Mouse (Mus musculus) kidney, embryonic 14.5 days (tissue): ENCODE results near the gene Ceacam1. TPM values are rescaled to one million over a fixed set of nuclear protein-coding genes. Genes with fewer than 3 reads are reported as not detected.

Experiments used
- ATAC-seq: fragments of 200-750 bp; cut with Nextera tagmentation; 2 replicates; pipeline ENCODE4 v1.8.0; 2017; ENCODE audit warnings: moderate number of reproducible peaks, mild to moderate bottlenecking, moderate TSS enrichment, moderate library complexity; ENCODE audit not compliant: low FRiP score, low TSS enrichment
- H3K27ac ChIP-seq: fragments of 300-500 bp; sonication (generic); 2 replicates; pipeline ENCODE4 v1.5.1; 2014; ENCODE audit warnings: low read depth, mild to moderate bottlenecking, low read length, moderate library complexity, mixed read lengths
- H3K27me3 ChIP-seq: fragments of 300-500 bp; sonication (generic); 2 replicates; pipeline ENCODE4 v1.6.1; 2014; ENCODE audit warnings: mild to moderate bottlenecking, low read length; ENCODE audit not compliant: control insufficient read depth, insufficient read depth
- H3K36me3 ChIP-seq: fragments of 300-500 bp; sonication (generic); 2 replicates; pipeline ENCODE4 v1.6.1; 2014; ENCODE audit warnings: low read length, mixed read lengths; ENCODE audit not compliant: control insufficient read depth, insufficient read depth
- H3K4me1 ChIP-seq: fragments of 300-500 bp; sonication (generic); 2 replicates; pipeline ENCODE4 v1.6.1; 2014; ENCODE audit warnings: low read length, mixed read lengths; ENCODE audit not compliant: control insufficient read depth, insufficient read depth
- H3K4me2 ChIP-seq: fragments of 300-500 bp; sonication (generic); replicated peaks from 2 replicates; pipeline ENCODE4 v1.6.1; 2014; ENCODE audit warnings: low read depth, mild to moderate bottlenecking, low read length
- H3K4me3 ChIP-seq: fragments of 300-500 bp; sonication (generic); 2 replicates; pipeline ENCODE4 v1.5.1; 2014; ENCODE audit warnings: mild to moderate bottlenecking, low read length
- H3K9ac ChIP-seq: fragments of 300-500 bp; sonication (generic); 2 replicates; pipeline ENCODE4 v1.6.1; 2014; ENCODE audit warnings: low read depth, mild to moderate bottlenecking, low read length, moderate library complexity
- H3K9me3 ChIP-seq: fragments of 300-500 bp; sonication (generic); 2 replicates; pipeline ENCODE4 v1.6.1; 2016; ENCODE audit warnings: low read length; ENCODE audit not compliant: control insufficient read depth
- WGBS: fragments of 180-500 bp; shearing (Covaris S2); extraction: QIAGEN DNeasy Blood & Tissue Kit; methylation state at CpG from one replicate; pipeline ENCODE4 v1.1.7; 2014; 5-methylcytosine and 5-hydroxymethylcytosine counted together
- polyA plus RNA-seq: library from polyadenylated mRNA; unstranded; fragments of >200 nt; fragmentation: Nextera tagmentation; extraction: Ambion mirVana; gene quantifications from 2 replicates; pipeline ENCODE4 v1.2.1, GENCODE M21; 2014

Gene Ceacam1
- polyA plus RNA-seq, 1 experiment from 2014 or later = 5.7 TPM

DNA sequence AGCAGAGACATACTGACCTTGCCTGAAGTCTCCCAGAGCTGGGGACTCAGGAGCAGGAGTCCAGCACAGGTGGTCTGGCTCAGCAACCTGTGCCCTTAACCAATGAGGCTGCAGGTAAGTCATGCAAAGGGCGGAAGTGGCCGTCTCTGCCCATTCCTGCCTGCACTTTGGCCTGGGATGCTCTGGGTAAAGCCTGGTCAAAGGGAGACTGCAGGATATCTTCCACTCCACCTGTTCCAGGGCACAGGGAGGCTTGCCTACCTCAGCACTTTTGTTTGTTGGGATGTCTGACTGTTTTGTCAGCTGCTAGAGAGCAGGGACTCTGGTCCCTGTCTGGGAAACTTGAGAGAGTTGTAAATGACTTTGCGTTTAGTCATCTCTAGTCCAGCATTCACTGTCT, 25.3 kb downstream of the Ceacam1 start:
- Histone ChIP-seq H3K36me3 (no peaks in the 10 kb centered on the region), H3K9me3 (no peaks in the 10 kb centered on the region), H3K27ac (no peak overlapping the region), H3K27me3 (no peaks in the 10 kb centered on the region), H3K4me2 (no peak overlapping the region), H3K4me1 (no peaks in the 10 kb centered on the region; the same call in 1 of the 2 replicates), H3K9ac (no peak overlapping the region), H3K4me3 (no peak overlapping the region)
- no peak for ATAC-seq
- 49% methylated on average over 3 of the region's 3 CpGs for WGBS

DNA sequence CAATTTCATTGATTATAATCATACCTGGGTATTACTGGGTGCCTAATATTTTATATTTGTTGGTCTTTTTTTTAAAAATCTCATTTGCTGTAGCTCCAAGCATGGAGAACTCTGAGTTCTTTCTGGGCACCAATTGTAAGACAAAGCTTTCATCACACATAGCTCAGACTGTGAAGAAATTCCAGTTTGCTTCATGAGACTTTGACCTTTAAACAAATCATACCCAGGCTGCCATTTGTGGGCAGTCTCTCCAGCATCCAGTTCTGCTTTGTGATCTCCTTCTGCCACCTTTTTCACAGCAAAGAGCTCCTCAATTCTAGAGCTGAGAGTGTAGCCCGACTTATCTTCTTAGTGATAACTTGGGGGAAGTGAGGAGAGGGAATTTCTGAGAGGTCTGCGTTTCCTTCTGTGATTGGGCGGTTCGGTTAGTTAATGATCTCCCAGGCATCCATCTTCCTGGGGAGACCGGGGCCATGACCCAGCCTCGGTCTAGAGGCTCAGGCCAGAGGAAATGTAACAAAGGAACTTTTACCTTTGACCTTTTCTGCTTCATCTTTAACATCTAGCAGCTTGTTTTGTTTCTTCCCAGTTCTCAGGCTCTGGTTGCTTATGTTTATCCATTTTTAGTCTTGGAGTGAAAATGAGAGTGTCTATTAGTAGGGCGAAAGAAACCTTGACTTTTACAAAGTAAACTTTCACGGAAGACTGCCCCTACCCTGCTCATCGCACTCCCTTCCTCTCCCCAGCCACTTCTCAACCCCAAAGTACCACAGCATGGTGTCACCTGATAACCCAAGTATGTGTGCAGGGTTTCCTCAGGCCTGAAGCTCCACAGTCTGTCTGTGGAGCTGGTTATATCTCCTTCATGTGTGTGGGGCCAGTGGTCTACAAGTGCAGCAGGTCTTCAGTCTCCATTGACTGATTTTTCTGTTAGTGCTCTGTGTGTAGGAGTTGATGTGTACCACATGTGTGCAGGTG, 27.2 kb downstream of the Ceacam1 start:
- Histone ChIP-seq H3K4me2 (no peak overlapping the region), H3K9ac (no peak overlapping the region), H3K27ac (peak overlapping the region; percentile 18; the same call in 1 of the 2 replicates), H3K27me3 (no peaks in the 10 kb centered on the region), H3K4me1 (no peaks in the 10 kb centered on the region; the same call in 1 of the 2 replicates), H3K9me3 (no peaks in the 10 kb centered on the region), H3K4me3 (no peak overlapping the region), H3K36me3 (no peaks in the 10 kb centered on the region)
- peak; percentile 62; the same call in 1 of the 2 replicates for ATAC-seq
- 21% methylated on average over 9 of the region's 9 CpGs for WGBS

DNA sequence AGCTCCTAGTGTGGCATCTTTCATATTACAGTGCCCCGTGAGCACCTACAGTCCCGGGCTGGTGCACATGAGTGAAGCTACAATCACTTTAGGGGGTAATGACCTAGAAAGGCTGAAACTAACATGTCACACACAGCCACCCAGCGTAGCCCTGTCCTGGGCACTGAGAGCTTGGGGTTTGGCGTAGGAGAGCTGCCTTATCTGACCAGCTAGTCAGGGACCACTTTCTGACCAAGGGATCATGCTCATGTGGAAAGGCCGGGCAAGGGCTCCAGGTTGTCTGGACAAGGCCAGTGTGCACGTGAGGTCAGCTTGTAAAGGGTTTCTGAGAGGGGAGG, 36.6 kb downstream of the Ceacam1 start:
- H3K4me3 ChIP-seq = no peak overlapping the region
- peak; percentile 84 for ATAC-seq
- H3K27ac ChIP-seq = no peak overlapping the region

DNA sequence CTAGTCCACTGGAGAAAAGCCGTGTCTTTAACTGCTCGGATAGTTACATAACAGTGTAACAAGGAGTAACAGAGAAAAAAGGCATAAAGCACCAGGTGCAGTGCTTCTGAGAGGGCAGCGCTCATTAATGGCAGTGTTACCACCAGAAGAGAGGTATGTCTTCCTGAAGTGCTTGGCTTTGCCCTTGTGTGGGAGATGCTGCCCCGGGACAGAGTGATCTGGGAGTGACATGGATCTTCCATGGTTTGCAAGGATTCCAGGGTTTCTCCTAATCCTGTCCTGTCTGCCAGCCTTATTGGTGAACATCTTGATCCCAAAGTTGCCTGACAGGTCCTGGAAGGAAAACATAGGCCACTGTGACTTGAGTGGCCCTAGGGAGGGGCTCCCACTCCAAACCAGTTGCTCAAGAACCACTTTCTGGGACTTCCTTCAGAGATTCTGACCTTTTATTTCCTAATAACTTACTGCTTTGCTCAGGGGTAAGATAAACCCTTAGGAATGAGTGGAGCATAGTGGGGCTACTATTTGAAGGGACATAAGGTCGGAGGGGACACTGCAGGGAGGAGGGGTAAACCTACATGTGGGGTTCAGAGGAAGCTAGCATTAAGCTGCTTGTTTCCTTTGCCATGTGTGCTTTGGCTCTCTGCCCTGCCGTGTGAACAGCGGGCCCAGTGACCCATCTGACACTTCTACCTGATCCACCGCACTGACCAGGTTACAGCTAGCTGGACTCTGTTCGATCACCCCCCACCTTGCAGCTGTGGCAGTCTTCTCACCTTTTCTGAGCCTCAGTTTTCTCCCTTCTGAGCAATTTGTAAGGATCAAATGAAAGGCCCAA, 37.2 kb downstream of the Ceacam1 start:
- Histone ChIP-seq H3K27me3 (no peaks in the 10 kb centered on the region), H3K4me1 (peaks cover 10% of the 10 kb centered on the region; the same call in 1 of the 2 replicates), H3K36me3 (no peaks in the 10 kb centered on the region), H3K9ac (no peak overlapping the region), H3K27ac (no peak overlapping the region), H3K4me2 (no peak overlapping the region), H3K9me3 (no peaks in the 10 kb centered on the region), H3K4me3 (no peak overlapping the region)
- WGBS = 50% methylated on average over 9 of the region's 9 CpGs
- ATAC-seq = peak; percentile 30; the same call in 1 of the 2 replicates

More for the DNA sequence above, 36.6 kb downstream of the Ceacam1 start:
- Histone ChIP-seq H3K4me1 (peaks cover 10% of the 10 kb centered on the region; the same call in 1 of the 2 replicates), H3K9me3 (no peaks in the 10 kb centered on the region), H3K36me3 (no peaks in the 10 kb centered on the region), H3K9ac (no peak overlapping the region), H3K27me3 (no peaks in the 10 kb centered on the region), H3K4me2 (no peak overlapping the region)
- WGBS = 51% methylated on average over 6 of the region's 6 CpGs

DNA sequence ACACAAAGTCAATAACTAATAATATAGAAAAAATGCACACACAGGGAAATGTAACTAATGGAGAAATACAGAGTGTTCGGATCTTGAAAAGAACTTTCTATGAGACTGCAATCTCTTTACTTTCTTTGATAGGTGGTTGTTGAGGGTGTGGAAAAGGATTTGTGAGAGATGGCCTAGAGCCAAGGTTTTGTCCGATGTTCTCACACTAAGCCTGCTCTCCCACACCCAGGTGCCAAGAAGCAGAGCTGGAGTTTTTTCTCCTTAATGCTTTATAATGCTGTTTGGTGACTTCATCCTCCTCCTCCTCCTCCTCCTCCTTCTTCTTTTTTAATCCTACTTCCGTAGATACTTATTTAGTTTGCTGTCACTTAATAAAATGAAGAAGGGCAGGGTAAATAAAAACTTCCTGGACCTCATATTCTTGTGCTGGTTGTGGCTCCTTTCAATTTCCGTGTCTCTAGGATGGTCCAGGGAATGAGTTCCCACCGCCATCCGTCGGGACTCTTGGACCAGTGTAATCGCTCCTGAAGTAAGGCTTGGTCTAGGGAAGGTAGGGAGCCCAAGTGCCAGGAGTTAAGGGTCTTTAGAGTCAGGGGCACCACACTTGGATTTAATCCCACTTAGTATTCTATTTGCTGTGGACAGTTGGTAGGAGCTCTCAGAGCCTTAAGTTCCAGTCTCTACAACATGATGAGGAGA, 38.1 kb downstream of the Ceacam1 start:
- WGBS = 80% methylated on average over 8 of the region's 8 CpGs
- H3K36me3 ChIP-seq = no peaks in the 10 kb centered on the region
- no peak for ATAC-seq
- H3K9me3 ChIP-seq = no peaks in the 10 kb centered on the region
- H3K4me2 ChIP-seq = no peak overlapping the region
- no peaks in the 10 kb centered on the region for H3K27me3 ChIP-seq
- H3K4me1 ChIP-seq = peaks cover 10% of the 10 kb centered on the region; the same call in 1 of the 2 replicates
- H3K27ac ChIP-seq = no peak overlapping the region
- H3K4me3 ChIP-seq = no peak overlapping the region
- no peak overlapping the region for H3K9ac ChIP-seq

DNA sequence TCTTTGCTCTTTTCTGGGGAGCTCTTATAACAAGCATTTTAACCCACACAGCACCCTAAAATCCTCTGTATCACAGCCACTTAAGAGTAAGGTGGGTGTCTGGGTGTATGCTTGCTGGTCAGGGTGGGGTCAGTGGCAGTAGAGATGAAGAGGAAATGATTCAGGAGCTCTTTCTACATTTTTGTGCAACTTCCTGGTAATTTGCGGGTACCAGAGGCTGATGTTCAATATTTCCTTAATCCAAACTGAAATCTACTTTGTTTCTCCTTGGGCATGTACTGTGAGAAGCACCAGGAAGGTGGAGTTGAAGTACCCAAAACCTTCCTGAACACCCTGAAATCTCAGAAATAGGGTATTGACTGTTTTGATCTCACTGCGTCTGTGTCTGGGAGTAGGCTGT, 40.7 kb downstream of the Ceacam1 start:
- WGBS = 78% methylated on average over 2 of the region's 2 CpGs
- no peak overlapping the region for H3K27ac ChIP-seq
- no peak overlapping the region for H3K9ac ChIP-seq
- no peaks in the 10 kb centered on the region for H3K9me3 ChIP-seq
- no peak for ATAC-seq
- H3K4me1 ChIP-seq = peaks cover 15% of the 10 kb centered on the region; the same call in 1 of the 2 replicates
- H3K36me3 ChIP-seq = no peaks in the 10 kb centered on the region
- H3K4me2 ChIP-seq = no peak overlapping the region
- H3K27me3 ChIP-seq = no peaks in the 10 kb centered on the region
- H3K4me3 ChIP-seq = no peak overlapping the region

DNA sequence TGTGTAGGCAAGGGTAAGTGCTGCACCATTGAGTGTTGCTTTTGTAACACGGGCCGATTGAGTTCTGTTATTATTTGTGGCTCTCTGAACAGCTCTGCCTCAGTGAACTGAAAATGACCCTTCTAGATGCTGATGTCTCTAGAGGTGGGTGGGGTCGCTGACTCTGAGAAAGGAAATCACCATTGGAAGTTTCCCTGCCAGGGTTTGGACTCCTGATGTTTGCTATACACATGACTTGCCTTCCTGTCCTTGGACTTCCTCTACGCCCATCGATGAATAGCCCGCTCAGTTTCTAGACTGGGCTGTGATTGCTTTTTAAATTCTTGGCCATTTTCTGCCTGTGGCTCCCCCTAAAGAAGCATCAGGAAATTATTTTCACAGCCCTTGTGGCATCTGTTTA, 41.2 kb downstream of the Ceacam1 start:
- Histone ChIP-seq H3K27me3 (no peaks in the 10 kb centered on the region), H3K27ac (no peak overlapping the region), H3K4me1 (peaks cover 15% of the 10 kb centered on the region; the same call in 1 of the 2 replicates), H3K4me3 (no peak overlapping the region), H3K4me2 (no peak overlapping the region), H3K9me3 (no peaks in the 10 kb centered on the region), H3K9ac (no peak overlapping the region), H3K36me3 (no peaks in the 10 kb centered on the region)
- WGBS = 74% methylated on average over 6 of the region's 6 CpGs
- no peak for ATAC-seq

DNA sequence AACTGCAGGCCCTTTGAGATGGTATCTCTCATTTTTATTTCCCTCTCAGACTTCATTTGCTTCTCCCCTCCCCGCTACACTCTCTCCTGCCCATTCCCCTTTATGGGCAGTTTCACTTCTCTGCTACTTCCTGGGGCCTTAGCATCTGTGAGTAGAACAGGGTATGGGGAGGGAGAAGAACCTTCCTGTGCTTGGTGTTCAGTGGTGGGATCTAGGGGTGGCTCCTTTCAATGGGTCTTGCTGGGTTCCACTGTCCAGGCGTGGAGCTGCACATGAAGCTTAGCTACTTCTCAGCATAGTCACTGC, 41.9 kb downstream of the Ceacam1 start:
- Histone ChIP-seq H3K9ac (no peak overlapping the region), H3K9me3 (no peaks in the 10 kb centered on the region), H3K27me3 (no peaks in the 10 kb centered on the region), H3K36me3 (no peaks in the 10 kb centered on the region), H3K27ac (no peak overlapping the region), H3K4me3 (no peak overlapping the region), H3K4me2 (no peak overlapping the region), H3K4me1 (peaks cover 11% of the 10 kb centered on the region; the same call in 1 of the 2 replicates)
- ATAC-seq = no peak
- WGBS = 78% methylated on average over 2 of the region's 2 CpGs
